Mouse (Mus musculus): ENCODE results near the gene Cyp51.
"Not testable (repeated sequence)": the region's sequence is repeated elsewhere in the genome, so short reads cannot be mapped to it uniquely, and the experiment has no call there.

Cyp51 gene

DNA sequence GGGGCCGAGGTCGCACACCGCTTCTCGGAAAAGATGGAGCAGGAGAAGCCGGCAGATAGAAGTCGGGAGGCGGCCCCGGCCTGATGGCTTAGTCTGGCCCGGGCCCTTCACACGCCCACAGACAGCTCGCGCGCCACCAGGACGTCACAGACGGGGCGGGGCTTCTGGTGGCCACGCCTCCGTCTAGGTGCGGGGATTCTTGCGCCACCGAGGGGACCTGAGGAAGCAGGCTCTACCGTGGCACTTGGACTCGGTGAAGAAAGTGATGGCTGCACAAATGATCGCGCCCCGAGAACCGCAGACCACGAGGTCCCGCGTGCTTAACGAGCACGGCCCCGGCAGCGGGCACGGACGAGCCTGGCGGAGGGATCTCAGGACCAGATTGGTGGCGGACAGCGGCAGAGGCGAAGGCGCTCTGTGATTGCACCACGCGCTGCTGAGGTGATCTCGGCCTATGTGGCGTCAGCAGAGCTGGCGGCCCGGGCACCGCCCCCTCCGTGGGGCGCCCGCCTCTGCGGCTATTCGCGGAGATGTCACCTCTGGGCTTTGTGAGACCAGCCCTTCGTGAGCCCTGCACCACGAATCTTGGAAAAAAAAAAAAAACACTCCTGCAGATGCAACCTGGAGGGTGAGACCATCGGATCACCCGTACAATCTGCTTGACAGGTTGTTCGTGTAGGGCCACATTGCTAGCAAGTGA, at the start of gene Cyp51:
Gene Cyp51 (minus strand): TSS at position 406 of the 700 bp plus-strand sequence.
- peak; percentile 96 for DNase-seq (ENCODE audit: low read depth, low spot score)

DNA sequence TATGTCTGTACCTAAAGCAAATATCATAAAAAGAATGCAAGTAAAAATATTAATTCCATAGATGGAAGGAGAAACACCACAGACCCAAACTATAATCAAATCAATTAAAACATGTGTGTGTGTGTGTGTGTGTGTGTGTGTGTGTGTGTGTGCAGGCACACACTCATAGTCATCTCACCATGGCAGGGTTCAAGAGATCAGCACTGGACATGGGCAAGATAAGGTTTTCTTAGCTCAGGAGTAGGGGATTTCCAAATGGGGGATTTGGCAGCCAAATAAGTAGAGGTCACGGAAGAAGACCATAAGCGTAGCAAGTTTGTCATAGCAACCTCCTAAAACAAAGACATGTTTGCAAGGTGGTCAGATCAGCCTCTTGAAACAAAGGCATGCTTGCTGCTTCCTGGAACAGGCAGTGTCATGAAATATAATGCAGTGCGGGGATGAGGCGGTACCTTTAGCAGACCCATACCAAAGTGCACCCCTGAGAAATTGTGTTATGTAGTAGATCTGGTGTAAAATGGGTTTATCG, 8.1 kb upstream of the Cyp51 start:
- no peak for DNase-seq (ENCODE audit: low read depth, low spot score)

DNA sequence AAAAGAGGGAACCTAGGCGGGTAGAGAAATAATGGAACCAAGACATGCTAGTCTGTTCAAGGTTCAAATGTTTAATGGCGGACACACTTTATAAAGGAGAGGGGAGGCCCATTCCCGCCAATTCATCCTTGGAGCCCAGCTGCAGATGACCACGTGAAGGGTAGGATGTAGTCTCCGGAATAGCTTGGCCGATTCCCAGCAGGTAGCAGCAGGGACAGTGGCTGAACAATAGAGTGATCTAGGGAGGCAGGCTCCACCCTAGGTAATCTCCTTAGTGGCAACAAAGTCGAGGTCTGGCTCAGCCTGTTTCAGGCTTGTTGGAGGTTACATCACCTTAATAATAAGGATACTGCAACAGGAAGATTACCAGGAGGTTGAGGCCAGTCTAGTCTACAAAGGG, 2.5 kb upstream of the Cyp51 start:
- not testable (repeated sequence) for DNase-seq (ENCODE audit: low read depth, low spot score)

DNA sequence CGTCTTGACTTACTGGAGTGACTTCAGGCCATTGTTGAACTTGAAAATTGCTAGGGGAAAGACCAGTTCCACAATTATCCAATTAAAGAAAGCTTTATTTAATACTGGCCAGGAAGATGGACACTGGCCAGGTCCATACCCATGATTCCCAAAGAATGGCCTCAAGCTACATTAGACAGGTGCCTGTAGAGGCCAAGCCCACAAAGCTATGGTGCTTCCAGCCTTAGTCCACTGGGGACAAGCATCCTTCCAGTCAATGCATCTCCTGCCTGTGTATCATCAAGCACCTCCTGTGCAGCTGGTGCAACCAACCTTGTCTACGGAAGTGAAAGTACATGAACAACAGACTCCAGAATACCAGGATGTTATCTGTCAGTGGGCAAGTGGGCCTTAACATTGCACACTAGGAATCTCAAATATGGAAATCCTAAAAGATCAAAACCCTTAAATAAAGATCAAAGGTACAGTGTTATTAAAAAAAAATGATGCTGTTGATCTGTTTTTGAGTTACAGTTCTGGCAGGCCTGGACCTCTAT, 1.2 kb upstream of the Cyp51 start:
- peak; percentile 13 for DNase-seq (ENCODE audit: low read depth, low spot score)

DNA sequence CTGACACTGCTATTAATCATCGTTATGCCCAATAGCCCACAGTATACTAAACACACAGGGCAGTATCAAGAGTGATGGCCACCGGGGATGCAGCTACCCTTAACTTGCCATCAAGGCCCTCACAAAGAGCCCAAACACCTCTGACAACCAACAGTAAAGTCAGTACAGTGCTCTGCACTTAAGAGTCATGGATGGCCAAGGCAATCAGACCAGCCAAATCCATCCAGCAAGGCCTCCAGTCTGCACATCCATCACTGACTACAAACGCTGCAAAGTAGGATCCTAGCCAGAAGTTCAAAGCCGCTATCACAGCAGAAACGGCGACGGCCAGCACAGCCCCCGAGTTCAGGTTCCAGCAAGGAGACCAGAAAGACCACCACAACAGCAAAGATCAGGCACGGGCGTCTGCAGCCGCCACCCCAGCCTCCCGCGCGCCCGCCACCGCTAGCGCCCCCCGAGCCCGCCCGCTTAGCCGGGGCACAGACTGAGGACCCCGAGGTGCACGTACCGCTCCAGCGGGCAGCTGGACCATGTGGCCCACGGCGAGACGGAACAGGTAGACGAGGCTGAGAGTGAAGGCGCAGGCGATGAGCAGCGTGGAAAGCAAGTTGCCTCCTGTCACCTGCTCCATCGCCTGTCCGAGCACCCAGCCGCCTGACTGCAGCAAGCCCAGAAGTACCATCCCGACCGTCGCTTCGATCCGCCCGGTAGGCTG, 763 bp downstream of the Cyp51 start:
- no peak for DNase-seq (ENCODE audit: low read depth, low spot score)

DNA sequence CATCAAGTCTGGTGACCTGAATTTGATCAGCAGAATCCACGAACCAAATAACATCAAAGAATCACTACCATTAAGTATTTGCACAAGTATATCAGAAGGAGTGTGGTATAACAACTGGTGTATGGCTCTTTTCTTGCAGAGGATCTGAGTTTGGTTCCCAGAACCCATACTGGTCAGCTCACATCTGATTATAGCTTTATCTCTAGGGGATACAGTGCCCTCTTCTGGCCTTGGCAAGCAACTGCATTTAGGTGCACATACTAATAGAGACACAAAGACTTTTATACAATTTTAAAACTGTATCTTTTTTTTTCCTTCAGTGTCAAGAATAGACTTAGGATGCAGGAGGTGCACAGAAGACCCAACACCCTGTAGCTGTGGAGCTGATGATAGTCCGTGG, 2.8 kb downstream of the Cyp51 start:
- peak; percentile 16 for DNase-seq (ENCODE audit: low read depth, low spot score)

DNA sequence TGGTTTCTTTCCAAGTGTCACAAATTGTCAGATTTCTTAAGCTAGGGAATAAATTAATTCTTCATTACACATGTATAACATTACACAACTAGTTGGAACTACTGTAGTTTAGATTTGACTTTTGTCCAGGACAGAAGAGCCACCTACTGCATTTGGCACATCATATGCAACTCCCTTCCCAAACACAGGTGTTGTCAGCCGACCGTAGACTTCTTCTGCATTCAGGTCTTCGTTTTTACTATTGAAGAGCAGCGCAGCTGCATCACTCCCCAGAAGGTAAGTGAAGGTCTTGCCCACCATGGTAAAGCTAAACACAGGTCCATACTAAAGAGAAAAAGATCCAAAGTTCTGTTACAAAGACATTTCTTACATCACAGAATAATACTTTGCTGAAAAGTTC, 3.5 kb downstream of the Cyp51 start:
- DNase-seq (ENCODE audit: low read depth, low spot score): no peak

DNA sequence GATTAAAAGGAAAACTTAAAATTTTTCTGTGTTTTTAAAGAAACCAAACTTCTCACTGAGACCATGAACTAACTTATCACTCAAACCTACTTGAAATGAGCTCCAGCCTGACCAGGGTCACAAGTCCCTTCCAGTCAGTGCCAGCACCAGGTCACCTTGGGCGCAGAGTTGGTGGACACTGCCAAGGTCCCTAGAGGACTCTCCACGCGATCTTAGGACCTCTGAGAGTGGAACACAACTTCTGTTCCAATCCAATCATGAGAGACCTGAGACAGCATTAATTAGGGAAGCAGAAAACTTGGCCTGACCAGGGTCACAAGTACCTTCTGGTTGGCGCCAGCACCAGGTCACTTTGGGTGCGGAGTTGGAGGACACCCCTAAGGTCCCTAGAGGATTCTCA, 10.1 kb downstream of the Cyp51 start:
- no peak for DNase-seq (ENCODE audit: low read depth, low spot score)

DNA sequence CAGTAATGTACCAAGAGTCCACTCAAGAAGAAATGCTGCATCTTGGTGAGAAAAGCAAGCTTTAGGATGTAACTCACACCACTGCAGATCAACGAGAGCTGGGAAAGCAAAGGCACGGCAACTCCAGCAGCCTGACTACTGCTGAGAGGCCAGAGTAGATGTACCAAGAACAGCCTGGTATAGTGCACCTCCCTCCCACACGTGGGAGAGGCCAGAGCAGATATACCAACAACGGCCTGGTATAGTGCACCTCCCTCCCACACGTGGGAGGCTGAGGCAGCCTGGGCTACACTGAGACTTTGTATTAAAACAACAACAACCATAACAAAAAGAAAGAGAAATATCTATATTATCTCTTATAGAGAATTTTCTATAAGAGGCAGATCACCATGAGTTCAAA, 16.4 kb downstream of the Cyp51 start:
- no peak for DNase-seq (ENCODE audit: low read depth, low spot score)

DNA sequence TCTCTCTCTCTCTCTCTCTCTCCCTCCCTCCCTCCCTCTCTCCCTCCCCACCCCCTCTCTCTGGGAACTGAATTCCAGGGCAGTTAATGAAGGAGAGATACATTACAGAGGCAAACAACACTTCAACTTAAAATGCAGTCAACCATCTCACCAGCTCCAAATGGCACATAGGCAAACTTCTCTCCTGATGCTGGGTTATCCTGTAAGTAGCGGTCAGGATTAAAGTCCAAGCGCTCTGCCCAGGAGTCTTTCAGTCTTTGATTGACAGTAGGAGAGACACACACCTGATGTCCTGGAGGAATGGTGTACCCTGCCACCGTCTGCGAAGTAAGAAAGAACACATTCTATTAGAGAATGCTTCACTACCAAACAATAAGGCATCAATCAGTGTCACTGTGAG, 18.2 kb downstream of the Cyp51 start:
- no peak for DNase-seq (ENCODE audit: low read depth, low spot score)

DNA sequence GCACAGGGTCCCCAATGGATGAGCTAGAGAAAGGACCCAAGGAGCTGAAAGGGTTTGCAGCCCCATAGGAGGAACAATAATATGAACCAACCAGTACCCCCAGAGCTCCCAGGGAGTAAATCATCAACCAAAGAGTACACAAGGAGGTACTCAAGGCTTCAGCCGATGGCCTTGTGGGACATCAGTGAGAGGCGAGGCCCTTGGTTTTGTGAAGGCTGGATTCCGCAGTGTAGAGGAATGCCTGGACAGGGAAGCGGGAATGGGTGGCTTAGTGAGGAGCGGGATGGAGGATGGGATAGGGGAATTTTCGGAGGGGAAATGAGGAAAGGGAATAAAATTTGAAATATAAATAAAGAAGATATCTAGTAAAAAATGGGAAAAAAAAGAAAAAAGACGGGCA, 19.6 kb downstream of the Cyp51 start:
- no peak for DNase-seq (ENCODE audit: low read depth, low spot score)

DNA sequence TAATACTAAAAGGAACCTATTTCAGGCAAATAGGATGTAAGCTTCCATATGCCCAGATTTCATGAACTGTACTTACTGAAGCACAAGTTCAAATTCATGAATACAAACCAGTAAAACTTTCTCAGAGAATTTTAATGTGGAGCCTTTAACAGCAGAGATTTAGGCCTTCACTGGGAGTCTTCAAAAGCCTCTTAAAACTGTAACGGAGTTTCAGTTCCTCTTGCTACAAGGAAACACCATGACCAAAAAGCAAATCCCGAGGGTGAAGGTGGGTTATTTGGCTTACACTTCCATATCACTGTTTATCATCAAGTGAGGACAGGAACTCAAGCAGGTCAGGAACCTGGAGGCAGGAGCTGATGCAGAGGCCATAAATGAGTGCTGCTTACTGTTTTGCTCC, 23.0 kb downstream of the Cyp51 start:
- DNase-seq (ENCODE audit: low read depth, low spot score): no peak

DNA sequence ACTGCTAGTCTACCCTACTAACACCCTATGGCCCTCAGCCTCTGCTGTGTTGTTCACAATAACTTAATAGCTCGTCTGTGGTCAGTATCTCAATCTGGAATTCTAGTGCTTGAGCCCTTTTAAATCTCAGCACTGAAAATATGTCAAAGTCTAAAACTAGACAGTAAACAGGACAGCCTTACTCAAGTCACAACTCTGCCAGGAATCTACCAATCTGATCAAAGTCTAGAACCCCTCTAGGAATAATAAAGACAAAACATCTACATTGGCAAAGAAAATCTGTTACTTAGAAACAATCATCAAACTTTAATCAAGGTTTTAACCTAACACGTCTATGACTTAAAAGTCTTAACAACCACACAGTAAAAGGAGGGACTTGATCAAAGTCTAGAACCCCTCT, 23.7 kb downstream of the Cyp51 start:
- DNase-seq (ENCODE audit: low read depth, low spot score): no peak

DNA sequence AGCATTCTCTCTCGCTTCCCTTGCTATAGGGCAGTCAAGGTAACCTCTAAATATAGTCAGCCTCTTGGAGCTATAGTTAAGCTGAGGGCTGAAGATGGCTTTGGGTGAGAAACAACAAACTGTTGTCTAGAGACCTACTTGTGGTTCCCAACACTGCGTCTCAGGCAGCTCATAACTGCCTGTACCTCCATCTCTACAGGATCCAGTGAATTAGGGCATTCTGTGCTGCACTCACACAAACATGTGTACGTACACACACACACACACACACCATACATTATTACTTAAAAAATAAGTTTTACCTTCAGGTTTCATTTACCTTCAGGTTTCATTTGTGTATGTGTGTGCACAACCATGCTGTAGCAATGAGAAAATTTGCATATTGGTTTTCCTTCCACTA, 25.5 kb downstream of the Cyp51 start:
- no peak for DNase-seq (ENCODE audit: low read depth, low spot score)

DNA sequence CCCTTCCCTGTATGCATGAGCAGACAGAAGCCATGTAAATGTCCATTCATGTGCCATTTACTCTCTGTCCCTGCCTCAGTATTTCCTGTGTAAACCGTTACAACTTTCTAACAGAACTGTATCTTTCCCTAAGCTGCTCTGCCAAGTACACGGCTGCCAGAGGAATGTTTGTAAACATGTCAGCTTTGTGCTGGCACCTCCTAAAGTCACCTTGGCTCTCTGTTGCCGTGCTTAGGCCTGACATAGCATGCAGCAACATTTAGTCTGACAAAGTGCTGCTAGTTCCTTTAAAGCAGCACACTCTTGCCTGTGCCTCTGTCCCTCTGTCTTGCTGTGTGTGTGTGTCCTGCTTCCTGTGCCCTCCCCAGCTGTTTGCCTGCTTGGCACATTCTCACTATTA, 37.3 kb downstream of the Cyp51 start:
- DNase-seq (ENCODE audit: low read depth, low spot score): no peak

DNA sequence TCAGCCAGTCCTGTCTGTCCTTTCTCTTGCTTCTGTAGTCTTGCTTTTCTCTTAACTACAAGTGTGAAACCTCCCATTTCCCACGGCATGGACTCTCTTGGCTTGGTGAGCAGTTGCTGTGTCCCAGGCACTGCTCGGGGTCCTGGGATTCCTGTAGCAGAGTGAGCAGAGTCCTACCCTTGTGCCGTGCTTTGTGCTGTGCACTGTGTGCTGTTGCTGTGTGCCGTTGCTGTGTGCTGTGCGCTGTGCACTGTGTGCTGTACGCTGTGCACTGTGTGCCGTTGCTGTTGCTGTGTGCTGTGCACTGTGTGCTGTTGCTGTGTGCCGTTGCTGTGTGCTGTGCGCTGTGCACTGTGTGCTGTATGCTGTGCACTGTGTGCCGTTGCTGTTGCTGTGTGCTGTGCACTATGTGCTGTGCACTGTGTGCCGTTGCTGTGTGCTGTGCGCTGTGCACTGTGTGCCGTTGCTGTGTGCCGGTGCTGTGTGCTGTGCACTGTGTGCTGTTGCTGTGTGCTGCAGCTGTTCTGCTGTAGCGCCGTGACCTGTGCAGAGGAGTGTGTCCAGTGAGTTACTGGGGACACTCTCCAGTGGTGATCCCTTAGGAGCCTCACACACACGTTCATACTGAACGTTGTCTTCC, 38.0 kb downstream of the Cyp51 start:
- DNase-seq (ENCODE audit: low read depth, low spot score): no peak

DNA sequence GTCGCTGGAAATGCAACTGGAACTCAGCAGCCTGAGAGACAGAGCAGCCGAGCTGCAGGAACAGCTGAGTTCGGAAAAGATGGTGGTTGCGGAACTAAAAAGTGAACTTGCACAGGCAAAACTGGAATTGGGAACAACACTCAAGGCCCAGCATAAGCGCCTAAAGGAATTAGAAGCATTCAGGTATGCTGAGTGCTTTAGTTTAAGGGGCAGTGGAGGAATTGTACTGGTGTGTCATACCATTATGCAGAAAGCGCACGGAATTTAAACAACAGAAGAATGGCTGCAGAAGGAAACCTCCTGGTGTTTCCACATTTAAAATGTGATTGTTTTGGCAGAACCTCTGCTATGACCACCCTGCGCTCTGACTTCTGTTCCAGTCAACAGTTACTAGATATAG, 44.2 kb downstream of the Cyp51 start:
- no peak for DNase-seq (ENCODE audit: low read depth, low spot score)

DNA sequence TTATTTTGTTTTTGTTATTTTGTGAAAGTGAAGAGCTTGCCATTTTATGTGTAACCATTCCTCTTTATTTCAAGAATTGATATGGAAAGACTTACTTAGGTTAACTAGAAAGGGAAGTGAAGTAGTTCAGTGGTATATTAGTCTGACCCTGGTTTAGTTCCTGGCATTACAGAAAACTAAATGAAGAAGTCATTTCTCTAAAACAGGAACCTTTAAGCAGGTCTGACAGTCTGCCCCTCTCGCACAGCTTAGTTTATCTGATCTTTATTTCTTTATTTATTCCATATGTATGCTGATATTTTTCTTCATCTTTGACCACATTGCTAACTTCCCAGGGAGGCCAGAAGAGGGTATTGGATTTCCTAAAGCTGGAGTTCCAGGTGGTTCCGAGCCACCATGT, 63.6 kb downstream of the Cyp51 start:
- DNase-seq (ENCODE audit: low read depth, low spot score): no peak

DNA sequence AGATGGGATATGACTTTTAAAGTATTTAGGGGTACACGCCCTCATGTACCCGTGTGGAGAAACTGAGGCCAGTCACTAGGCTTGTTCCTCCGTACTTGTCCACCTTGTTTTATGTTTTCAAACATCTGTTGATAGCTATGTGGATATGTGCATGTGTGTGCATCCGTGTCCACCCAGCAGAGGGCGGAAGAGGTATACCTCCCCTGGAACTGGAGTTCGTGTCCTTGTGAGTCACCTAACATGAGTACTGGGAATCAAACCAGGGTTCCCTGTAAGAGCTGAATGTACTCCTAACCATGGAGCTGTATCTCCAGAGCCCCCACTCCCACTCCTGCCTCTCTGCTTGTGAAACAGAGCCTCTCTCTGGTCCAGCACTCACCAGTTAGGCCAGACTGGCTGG, 64.2 kb downstream of the Cyp51 start:
- DNase-seq (ENCODE audit: low read depth, low spot score): peak; percentile 12

DNA sequence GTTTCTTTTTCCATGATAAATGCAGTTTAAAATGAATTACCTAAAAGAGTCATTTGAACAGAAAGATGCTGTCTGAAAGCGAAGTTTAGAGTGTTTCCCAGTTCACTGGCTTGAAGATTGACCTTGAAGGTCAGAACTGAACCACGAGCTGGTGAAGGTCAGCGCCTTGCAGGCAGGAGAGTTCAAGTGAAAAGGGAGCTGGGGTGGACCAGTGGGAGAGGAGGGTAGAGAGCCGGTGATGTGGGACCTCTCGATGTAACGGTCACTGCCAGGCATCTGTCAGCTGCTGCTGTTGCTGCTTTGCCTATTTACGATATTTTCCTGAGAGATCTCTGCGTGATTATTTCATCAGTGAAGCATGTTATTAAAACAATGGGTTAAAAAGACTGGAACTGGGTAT, 65.2 kb downstream of the Cyp51 start:
- DNase-seq (ENCODE audit: low read depth, low spot score): no peak

DNA sequence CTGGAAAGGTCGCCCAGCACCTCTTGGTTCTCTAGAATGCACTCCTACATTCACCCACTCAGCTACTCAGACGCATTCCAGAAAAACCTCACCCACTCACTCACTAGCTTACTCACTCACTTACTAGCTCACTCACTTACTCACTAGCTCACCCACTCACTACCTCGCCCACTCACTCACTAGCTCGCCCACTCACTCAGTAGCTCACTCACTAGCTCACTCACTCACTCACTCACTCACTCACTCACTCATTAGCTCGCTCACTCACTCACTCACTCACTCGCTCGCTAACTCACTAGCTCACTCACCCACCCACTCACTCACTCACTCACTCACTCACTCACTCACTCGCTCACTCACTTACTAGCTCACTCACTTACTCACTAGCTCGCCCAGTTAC, 67.9 kb downstream of the Cyp51 start:
- DNase-seq (ENCODE audit: low read depth, low spot score): no peak

DNA sequence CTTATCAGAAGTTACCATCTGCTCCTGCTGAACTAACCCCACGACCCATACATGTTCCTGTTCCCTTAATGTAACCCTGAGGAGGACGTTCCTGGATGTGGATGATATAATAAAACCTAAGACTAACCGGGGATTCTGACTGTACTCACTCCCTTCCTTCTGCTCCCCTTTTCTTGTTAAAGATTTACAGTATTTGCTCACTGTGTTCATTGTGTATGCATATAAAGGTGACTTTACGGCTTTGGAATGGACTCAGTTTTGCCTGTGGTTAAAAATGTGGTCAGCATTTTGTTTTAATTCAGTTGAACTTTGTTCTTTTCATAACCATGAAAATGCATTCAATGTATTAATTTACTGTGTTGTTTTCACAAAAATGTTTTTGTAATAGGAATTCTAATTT, 72.7 kb downstream of the Cyp51 start:
- DNase-seq (ENCODE audit: low read depth, low spot score): no peak

Measured in CD4-positive helper T cell, adult 2 months (primary cell).